Mouse (Mus musculus): ENCODE measurements around the gene Kcne1l.

DNA sequence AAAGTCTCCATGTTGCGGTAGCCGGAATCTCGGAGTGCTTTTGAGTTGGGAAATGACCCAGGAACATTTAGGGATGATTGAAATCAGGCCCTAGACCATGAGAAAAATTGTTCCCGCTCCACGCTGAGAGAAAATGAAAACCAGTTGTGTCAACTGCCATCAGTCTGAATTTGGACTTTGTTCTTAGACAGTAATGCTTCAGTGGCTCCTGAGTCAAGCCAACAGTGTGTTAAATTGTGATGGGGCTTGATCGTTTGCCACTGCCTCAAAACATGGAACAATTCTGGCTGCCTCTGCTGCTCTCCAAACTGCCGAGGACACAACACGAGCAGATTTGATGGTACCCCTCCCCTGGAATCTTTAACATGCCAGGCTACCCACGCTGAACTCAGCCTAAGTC lies 10.0 kb upstream of the Kcne1l start:
- TF ChIP-seq POLR2A (IDR thresholded peaks at IDR 0.05; ENCODE audit: borderline replicate concordance, low read depth, low read length) = no peak
- no peak for TF ChIP-seq CTCF (IDR thresholded peaks at IDR 0.05; ENCODE audit: low read depth, low read length)

Measured in bone marrow macrophage, adult 2 months (primary cell).